Mouse (Mus musculus) erythroblast, embryonic 14.5 days (primary cell): Measurements from ENCODE around the gene Tead1. TPM values are rescaled to one million over a fixed set of nuclear protein-coding genes. Genes with fewer than 3 reads are reported as not detected.

Experiments
- H3K27me3 ChIP-seq: 2 replicates; pipeline ENCODE4 v1.6.1; 2012; ENCODE audit warnings: inconsistent platforms; ENCODE audit not compliant: control insufficient read depth
- H3K36me3 ChIP-seq: 2 replicates; pipeline ENCODE4 v1.6.1; 2012; ENCODE audit warnings: mild to moderate bottlenecking, inconsistent platforms; ENCODE audit not compliant: control insufficient read depth
- H3K4me1 ChIP-seq: 2 replicates; pipeline ENCODE4 v1.6.1; 2012; ENCODE audit warnings: inconsistent platforms; ENCODE audit not compliant: control insufficient read depth
- H3K4me3 ChIP-seq: replicated peaks from 2 replicates; pipeline ENCODE3; 2012; ENCODE audit warnings: moderate library complexity, mild to moderate bottlenecking, inconsistent platforms
- H3K9me3 ChIP-seq: 2 replicates; pipeline ENCODE4 v1.6.1; 2012; ENCODE audit warnings: low read length, inconsistent platforms, mixed read lengths; ENCODE audit not compliant: control insufficient read depth
- GATA1 ChIP-seq: IDR thresholded peaks from 2 replicates; pipeline ENCODE4 v1.6.1; 2012; ENCODE audit warnings: low read length, inconsistent platforms, mixed read lengths
- TAL1 ChIP-seq: IDR thresholded peaks from 3 replicates; pipeline ENCODE4 v1.6.1; 2012; ENCODE audit warnings: low read length, inconsistent platforms, mixed read lengths
- polyA plus RNA-seq: library from polyadenylated mRNA; stranded (reverse); fragments of >175 nt; gene quantifications from 2 replicates; pipeline ENCODE4 v1.2.3, GENCODE M21; 2012

Tead1 gene
- polyA plus RNA-seq, 1 experiment: not detected

DNA sequence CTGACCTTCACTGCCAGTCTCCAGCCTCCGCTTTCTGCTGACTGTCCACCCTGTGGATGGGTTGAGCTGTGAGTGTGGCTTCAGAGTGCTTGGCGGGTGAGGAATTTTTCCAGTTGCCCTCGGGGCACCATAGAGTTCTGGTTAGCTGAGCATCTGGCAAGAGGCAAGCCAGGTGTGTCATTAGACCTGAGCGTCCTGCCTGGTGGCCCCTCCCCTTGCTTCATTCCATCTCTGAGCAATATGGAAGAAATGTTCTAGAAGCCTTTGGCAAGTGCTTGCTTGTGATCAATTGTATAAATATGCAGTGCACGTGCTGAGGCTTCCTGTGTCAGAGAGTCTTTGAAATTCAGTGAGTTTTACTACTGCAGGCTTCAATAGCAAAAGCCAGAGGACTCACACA is 21.0 kb downstream of the Tead1 start:
- Histone ChIP-seq H3K4me3 (no peak overlapping the region), H3K4me1 (no peaks in the 10 kb centered on the region), H3K9me3 (no peaks in the 10 kb centered on the region), H3K27me3 (no peaks in the 10 kb centered on the region; the same call in 1 of the 2 replicates), H3K36me3 (no peaks in the 10 kb centered on the region)
- no peak for TF ChIP-seq GATA1
- no peak for TF ChIP-seq TAL1

DNA sequence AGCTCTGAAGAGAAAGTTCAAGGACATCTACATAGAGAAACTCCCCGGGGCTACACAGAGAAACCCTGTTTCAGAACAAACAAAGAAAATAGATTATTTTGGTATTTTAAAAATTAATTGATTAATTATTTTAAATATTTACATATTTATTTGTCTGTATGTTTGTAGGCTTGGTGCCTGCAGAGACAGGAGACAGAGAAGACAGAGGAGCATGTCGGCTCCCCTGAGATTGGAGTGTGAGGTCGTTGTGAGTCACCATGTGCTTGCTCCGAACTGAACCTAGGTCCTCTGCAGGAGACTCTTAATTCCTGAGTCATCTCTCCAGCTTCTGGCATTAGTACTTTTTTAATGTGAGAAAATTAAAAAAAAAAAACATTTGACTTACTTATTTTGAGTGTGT is 24.2 kb downstream of the Tead1 start:
- Histone ChIP-seq H3K9me3 (no peaks in the 10 kb centered on the region), H3K4me3 (no peak overlapping the region), H3K27me3 (no peaks in the 10 kb centered on the region), H3K4me1 (no peaks in the 10 kb centered on the region), H3K36me3 (no peaks in the 10 kb centered on the region)
- TF ChIP-seq TAL1 (no peak), GATA1 (no peak)

DNA sequence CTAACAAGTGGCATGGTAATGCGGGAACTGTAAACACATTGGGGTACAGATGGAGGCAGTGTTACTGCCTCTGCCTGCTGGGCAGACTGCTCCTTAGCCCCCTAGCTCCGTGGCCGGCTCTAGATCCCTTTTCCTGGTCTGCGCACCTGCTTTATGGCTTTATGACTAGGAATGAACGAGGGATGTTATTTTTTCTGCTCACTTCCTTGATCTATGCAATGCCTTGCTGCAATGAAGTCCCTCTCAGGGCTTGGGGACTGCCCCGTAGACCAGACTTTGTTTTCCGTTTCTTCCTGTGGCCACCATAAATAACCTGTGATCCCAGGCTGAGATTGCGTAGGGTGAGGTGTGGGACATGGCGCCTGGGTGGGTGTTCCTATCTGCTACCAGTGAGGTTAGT is 26.8 kb downstream of the Tead1 start:
- no peak overlapping the region for H3K4me3 ChIP-seq

DNA sequence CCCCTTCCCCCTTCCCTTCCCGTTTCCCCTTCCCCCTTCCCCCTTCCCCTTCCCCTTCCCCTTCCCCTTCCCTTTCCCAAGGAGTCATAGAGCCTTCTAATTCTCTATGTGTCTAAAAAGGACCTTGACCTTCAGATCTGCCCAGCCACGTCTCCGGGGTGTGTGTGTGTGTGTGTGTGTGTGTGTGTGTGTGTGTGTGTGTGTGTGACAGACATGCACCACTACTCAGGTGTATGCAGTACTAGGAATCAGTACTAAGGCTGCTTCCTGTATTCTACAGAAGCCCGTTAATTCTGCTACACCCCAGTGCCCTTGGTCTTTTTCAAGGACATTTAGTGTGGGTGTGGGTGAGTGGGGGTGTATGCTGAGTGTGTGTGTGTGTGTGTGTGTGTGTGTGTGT is 27.6 kb downstream of the Tead1 start:
- no peak overlapping the region for H3K4me3 ChIP-seq
- no peaks in the 10 kb centered on the region for H3K27me3 ChIP-seq
- no peaks in the 10 kb centered on the region for H3K36me3 ChIP-seq
- no peaks in the 10 kb centered on the region for H3K4me1 ChIP-seq
- H3K9me3 ChIP-seq: no peaks in the 10 kb centered on the region
- TF ChIP-seq TAL1 (no peak), GATA1 (no peak)

More for the DNA sequence above, 26.8 kb downstream of the Tead1 start:
- H3K9me3 ChIP-seq: no peaks in the 10 kb centered on the region
- H3K27me3 ChIP-seq: no peaks in the 10 kb centered on the region
- TF ChIP-seq TAL1 (no peak), GATA1 (no peak)
- no peaks in the 10 kb centered on the region for H3K36me3 ChIP-seq
- H3K4me1 ChIP-seq: no peaks in the 10 kb centered on the region

DNA sequence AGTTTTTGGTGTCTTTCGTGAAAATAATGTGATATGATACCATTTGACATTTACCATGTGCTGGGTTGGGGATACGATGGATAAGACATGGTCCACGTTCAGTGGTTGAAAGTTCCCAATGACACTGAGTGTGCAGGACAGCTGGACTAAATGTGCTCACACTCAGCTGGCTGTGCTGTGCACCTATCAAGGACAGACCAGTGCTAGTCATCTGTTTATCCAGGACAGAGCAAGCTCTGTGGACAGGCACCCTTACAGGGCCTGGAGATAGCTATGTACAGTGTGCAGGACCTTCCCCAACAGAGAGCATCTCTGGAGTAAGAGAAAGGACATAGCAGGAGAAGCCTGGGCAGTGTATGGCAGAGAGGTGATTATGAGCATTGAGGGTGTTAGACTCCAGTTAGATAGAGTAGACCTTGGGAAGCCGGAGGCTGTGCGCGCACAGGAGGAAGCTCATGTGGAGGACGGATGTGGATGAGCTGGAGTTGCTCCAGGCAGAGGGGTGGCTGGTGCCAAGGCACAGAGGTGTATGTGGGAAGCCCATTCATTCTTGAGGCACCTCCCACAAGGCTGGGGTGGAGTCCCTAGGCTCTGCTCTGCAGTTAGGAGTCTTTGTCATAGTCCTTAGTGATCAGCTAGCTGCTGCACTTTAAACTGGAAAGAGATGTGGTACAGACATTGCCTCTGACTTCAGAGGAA is 31.4 kb downstream of the Tead1 start:
- H3K4me1 ChIP-seq: no peaks in the 10 kb centered on the region
- H3K9me3 ChIP-seq: no peaks in the 10 kb centered on the region
- no peak for TF ChIP-seq GATA1
- no peak for TF ChIP-seq TAL1
- no peak overlapping the region for H3K4me3 ChIP-seq
- H3K36me3 ChIP-seq: no peaks in the 10 kb centered on the region
- H3K27me3 ChIP-seq: no peaks in the 10 kb centered on the region

DNA sequence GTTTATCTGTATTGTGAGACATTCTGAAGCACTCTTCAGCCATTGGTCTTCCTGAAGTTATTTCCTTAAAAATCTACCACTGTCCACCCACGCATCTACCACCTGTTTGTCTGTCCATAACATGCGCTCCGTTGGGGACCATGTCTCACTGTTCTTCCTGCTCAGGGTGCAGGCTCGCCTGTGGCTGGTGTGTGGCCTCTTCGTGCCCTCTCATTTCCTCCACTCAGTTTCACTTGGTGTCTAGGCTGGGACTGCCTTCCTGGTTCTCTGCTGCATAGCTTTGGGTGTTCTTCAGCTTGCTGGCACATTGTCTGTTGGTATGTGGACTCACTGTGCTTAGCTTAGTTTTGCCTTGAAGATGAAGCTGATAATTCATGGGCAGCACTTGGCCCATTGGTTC is 32.9 kb downstream of the Tead1 start:
- Histone ChIP-seq H3K4me3 (no peak overlapping the region), H3K4me1 (no peaks in the 10 kb centered on the region), H3K9me3 (no peaks in the 10 kb centered on the region), H3K36me3 (no peaks in the 10 kb centered on the region), H3K27me3 (no peaks in the 10 kb centered on the region)
- TF ChIP-seq GATA1: no peak
- no peak for TF ChIP-seq TAL1

DNA sequence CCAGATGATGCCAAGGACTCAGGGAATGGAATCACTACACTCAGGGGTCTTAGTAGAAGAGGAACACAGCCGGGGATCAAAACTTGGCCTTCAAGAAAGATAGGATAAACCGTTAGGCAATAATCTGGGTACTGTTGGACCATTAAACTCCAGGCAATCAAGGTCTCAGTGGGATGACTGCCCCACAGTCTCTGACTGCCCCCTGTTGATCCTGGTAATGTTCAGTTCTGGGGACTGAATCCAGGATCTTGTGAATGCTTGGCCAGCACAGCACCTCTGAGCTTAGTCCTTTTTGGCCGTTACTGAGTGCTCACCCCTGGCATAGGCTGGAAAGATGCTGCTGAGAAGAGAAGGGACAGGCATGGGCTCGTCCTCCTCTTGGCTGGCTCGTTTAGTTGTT is 34.4 kb downstream of the Tead1 start:
- Histone ChIP-seq H3K27me3 (no peaks in the 10 kb centered on the region), H3K36me3 (no peaks in the 10 kb centered on the region), H3K4me3 (no peak overlapping the region), H3K9me3 (no peaks in the 10 kb centered on the region), H3K4me1 (no peaks in the 10 kb centered on the region)
- TF ChIP-seq TAL1: no peak
- no peak for TF ChIP-seq GATA1

DNA sequence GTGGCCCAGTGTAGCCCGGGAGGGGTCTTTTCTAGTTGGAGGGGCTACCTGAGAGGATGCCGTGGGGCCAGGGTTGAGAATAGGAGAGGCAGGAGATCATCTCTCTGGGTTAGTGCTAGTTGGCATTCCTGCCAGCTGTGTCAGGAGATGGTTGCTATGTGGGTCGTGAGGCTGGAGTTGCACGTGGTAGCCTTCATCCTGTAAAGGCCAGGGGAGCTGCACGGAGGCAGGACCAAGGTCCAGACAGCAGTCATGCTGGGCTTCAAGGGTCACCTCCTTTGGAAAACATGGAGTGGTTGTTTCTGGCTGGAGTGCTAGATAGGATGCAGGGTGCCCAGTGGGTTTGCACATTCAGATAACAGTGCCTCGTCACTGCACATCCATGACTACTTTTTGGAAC is 35.7 kb downstream of the Tead1 start:
- no peaks in the 10 kb centered on the region for H3K9me3 ChIP-seq
- no peak overlapping the region for H3K4me3 ChIP-seq
- H3K27me3 ChIP-seq: no peaks in the 10 kb centered on the region
- TF ChIP-seq TAL1 (no peak), GATA1 (no peak)
- H3K36me3 ChIP-seq: no peaks in the 10 kb centered on the region
- H3K4me1 ChIP-seq: no peaks in the 10 kb centered on the region

DNA sequence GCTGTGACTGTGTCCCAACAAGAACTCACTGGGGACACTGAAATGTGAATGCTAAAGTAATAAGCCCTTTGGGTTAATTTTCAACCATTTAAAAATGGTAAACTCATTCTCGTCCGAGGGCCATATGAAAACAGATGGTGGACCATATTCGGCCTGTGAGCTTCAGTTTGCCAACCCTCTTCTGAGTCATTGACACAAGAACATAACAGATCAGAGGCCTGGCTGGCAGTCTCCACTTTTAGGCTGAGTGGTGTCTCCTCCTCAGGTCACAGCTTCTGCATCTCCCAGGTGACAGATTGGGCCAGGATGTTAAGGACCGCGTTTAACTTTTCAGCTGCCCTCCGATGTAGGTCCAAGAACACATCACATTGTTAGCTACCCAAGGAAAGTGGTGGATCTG is 37.6 kb downstream of the Tead1 start:
- no peak overlapping the region for H3K4me3 ChIP-seq
- H3K4me1 ChIP-seq: peaks cover 2% of the 10 kb centered on the region
- no peak for TF ChIP-seq GATA1
- no peak for TF ChIP-seq TAL1
- no peaks in the 10 kb centered on the region for H3K9me3 ChIP-seq
- H3K27me3 ChIP-seq: peaks cover 9% of the 10 kb centered on the region
- no peaks in the 10 kb centered on the region for H3K36me3 ChIP-seq

DNA sequence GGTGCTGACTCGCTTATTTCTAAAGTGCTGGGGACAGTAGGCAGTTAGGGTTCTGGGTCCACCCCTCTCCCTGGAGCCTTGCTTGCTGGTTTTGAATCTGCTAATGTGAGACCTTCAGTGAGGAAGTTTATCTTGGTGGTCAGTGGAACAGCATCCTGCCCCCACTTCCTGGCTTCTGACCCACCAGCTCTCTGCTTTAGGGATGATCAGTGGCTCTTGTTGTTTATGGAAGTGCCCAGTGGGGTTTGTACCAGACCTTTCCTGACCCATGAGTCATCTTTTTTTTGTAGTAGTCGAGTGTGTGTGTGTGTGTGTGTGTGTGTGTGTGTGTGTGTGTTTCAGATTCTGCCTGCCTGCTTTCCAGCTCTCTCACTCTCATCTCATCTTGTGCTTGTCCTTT is 38.6 kb downstream of the Tead1 start:
- Histone ChIP-seq H3K9me3 (no peaks in the 10 kb centered on the region), H3K36me3 (no peaks in the 10 kb centered on the region), H3K27me3 (peaks cover 9% of the 10 kb centered on the region), H3K4me3 (no peak overlapping the region), H3K4me1 (peaks cover 5% of the 10 kb centered on the region)
- TF ChIP-seq GATA1: no peak
- TF ChIP-seq TAL1: no peak
